Mouse (Mus musculus): ENCODE measurements around the gene Itpkb.

The Itpkb gene

DNA sequence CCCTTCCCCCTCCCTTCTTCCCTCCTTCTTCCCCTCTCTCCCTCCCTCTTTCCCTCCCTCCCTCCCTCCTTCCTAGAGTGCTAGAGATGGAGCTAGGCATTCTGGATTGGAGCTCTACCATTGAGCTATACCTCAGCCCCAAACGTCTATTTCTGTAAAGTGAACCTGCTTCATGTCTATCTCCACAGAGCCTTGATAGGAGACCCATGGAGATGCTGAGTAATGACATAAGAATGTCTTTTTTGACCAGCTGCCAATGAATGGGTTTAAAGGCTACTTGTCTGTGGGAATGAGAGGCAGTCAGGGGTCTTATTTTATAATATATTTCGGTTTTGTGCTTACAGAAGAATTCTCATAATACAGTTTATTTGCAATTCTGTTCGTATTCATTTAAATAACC lies 15.2 kb upstream of the Itpkb start:
- no peak for DNase-seq

GRCm38 (mm10) chr1:180317450-180317849 lies 12.8 kb upstream of the Itpkb start:
- DNase-seq: no peak

DNA sequence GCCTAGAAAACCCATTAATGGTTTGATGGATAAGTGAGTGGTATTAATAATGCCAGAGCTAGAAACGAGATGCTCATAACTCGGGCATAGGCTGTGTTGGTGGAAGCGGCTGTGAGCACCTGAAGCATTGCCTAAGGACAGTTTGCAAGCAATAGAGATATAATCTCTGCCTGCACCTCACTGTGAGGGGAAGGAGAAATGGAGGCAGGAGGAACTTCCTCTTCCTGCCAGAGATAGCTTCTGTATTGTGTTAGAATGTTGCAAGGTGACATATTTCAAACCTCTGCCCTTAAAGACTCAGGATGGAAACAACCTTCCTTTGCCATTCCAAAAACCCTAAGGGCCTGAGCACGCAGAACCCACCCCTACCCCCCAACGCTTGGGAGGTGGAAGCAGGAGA lies 11.9 kb upstream of the Itpkb start:
- no peak for DNase-seq

DNA sequence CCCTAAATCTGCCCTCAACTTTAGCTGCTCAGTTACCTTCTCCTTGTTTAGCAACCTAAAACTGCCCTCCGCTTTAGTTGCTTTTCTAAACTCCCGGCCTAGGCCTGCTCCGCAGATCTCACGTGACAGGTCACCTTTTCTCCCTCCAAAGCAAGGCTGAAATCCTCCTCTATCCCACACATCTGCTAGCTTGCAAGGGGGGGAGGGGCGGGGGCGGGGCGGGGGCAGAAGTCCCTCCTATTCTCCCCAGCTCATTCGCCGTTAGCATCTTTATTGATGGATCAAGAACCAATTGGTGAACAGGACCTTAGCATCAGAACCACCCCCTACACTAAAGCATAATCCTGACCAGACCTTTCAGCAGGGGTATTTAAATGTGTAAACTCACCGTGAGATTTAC lies 10.4 kb upstream of the Itpkb start:
- no peak for DNase-seq

GRCm38 (mm10) chr1:180322896-180323295 lies 7.4 kb upstream of the Itpkb start:
- no peak for DNase-seq

DNA sequence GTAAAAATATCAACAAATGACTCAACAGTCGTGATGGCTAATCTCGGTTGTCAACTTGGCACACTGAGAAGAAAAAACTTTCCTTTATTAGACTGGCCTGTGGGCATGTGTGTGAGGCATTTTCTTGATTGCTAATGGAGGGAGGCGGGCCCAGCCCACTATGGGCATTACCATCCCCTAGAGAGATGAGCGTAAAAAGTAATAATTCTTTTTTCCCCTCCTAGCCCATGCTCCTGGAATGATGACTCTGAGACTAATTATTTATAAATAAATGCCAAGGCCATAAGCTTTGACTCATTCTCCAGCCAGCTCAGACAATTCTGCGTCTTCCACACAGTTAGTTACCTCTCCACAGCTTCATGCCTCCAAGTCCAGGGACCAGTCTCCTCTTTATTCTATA lies 6.8 kb upstream of the Itpkb start:
- no peak for DNase-seq

DNA sequence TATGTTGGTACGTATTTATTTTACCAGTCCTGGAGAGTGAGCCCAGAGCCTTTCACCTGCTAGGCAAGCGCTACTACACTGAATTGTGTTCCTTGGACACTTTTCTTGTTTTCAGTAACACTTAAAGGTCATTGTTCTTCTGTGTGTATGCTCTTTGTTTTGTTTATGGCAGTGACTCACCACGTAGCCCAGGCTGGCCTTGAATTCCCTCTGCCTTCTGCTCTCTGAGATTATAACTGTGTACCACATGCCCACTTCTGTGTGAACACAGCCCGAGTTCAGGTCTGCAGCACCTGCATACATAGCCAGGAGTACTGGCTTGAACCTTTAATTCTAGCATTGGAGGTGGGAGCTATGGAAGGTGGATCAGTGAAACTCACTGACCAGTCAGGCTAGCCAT lies 6.0 kb upstream of the Itpkb start:
- no peak for DNase-seq

DNA sequence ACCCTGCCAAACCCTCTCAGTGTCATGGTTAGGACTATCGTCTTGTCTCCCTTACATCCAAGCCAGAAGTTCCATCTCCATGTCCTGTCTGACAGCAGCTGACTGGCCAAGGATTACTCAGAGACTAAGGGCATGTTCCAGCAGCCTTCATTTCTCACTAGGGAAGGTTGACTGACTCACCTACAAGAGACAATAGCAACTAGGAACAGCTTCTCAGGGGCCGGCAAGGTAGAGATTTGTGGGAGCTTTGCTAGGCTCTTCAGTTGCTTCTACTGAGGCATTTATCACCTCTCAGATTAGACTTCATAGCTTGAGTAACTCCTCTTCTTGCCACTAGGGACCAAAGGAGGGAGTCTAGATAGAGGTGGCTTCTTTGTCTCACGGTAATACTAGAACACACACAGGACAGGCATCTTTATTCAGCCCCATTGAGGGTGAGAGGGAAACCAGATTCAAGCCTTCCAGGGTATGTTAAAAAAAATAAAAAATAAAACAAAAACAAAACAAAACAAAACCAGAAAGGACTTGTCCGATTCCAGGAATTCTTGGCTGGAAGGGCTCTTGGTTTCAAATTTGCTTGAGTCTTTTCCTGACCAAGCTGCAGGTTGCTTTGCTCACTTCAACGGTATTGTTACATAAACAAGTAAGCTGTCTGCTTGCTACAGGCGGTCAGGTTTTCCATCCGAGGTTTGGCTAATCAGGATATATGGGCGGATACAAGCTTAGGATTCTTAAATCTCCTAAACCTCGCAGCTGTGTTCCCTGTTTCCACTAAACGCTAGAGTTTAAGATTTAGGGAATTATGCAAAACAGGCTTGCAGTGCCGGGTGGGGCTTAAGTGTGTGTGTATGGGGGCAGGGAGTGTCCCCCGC lies 1.3 kb upstream of the Itpkb start:
- DNase-seq: no peak

GRCm38 (mm10) chr1:180329706-180330105 lies 579 bp upstream of the Itpkb start:
- DNase-seq: no peak

DNA sequence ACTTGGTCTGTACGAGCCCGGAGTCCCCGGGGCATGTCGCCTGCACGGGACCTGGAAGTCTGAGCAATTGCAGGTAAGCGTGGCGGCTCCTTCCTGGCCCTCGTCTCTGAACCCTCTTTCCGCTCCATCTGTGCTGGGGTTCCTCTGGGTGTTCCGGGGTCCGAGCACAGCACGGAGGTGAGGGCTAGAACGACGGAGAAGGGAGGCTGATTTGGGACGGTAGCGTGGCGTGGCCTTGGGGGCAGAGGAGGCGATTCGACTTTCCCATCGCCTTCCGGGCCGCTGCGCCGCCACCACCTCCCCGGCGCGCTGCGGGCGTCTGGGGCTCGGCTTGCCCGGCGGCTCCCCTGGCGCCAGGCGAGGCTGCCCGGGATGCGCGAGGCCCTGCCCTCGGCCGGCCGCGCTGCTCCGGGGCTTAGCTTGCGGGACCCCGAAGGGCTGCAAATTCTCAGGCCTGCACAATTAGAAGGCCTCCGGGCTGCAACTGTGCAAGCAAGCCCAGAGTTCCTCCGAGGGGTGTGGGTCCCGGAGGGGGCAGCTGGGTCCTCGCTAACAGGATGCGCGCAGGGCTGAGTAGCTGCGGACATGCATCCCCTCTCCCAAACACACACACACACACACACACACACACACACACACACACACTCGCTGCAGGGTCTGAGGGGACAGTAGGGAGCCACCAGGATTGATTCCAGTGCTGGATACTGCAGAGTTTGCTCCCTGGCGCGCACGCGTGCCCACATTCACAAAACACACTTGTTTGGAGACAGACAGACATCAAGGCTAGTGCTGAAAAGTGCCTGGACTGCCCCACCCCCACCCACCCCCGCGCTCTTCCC lies 641 bp downstream of the Itpkb start:
- peak; percentile 10 for DNase-seq

DNA sequence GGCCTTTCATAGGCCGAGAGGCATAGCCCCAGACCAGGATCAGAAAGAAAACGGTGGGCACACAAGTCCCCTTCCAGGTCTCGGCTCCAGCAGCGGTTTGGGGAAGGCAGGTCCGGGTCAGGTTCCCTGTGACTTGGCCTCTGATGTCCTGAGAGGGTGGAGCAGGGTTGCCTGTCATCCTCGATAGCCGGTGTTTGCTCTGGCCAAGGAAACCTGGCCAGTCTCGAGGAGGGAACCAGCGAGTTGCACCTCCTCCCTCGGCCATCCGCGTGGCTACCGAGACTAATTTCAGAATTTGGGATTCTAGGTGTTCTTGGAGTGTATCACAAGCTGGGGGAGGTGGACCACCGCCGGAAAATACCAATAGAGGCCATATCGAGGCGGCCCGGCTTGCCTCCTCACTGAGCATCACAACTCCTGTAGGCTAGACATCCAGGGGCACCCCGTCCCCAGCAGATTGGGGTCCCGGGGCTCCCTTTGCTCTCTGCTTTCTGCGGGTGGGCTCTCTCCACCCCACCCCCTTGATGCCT lies 1.3 kb downstream of the Itpkb start:
- no peak for DNase-seq

- peak; percentile 65 for DNase-seq
Measured at GRCm38 (mm10) chr1:180332076-180332927, 2.0 kb downstream of the Itpkb start.

GRCm38 (mm10) chr1:180332928-180333440 lies 2.7 kb downstream of the Itpkb start:
- no peak for DNase-seq

- DNase-seq: no peak
Measured at GRCm38 (mm10) chr1:180333588-180333987, 3.3 kb downstream of the Itpkb start.

GRCm38 (mm10) chr1:180334541-180334940 lies 4.3 kb downstream of the Itpkb start:
- no peak for DNase-seq

DNA sequence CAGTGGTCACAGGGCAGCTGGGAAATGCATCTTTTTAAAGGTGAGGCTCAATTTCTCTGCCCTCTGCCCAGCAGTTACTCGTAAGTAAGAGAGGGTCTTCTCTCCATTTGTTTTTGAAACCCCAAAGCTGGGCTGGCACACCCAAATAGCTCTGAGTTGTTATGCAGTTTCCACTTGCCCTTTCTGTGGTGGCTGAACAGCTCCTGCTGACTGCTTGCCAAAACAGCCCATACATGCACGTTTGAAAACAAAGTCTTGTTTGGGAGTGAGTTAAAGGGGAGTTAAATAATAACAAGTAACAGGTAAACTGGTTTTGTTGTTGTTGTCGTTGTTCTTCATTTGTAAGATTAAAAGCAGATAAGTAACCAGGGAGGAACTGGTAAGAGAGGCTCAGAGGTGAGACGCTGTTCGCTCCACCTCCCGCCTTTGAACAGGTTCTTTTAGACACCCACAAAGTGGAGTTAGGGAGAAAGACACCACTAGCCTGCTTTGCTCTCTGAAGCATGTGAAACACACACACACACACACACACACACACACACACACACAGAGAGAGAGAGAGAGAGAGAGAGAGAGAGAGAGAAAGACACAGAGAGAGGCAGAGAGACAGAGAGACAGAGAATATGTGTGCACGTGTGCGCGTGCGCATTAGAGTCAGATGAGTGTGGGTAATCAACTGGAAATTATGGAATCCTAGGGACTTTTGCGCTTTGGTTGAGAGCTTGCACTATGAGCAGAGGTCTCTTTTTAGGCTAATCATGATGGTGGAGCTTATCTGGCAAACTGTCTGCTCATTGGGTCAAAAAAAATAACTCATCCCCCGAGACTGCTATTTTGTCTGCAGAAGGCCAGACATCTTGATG lies 5.5 kb downstream of the Itpkb start:
- DNase-seq: no peak

- DNase-seq: no peak
Measured at GRCm38 (mm10) chr1:180338358-180338757, 8.1 kb downstream of the Itpkb start.

DNA sequence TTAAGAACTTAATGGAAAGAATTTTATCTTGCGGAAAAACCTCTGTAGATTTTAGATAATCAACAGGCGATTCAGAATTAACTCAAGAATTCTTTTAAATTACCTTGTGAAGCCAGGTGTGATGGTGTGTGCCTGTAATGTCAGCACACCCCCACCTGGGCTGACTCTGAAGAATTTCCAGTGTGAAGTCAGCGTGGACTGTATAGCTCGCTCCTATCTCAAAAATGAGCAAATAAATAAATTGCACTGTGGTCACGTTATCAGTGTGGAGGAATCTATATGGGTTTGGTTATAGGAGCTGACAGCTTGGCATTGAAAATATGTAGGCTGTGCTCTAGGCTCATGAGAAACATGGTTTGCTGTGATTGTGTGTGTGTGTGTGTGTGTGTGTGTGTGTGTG lies 8.9 kb downstream of the Itpkb start:
- DNase-seq: no peak

DNA sequence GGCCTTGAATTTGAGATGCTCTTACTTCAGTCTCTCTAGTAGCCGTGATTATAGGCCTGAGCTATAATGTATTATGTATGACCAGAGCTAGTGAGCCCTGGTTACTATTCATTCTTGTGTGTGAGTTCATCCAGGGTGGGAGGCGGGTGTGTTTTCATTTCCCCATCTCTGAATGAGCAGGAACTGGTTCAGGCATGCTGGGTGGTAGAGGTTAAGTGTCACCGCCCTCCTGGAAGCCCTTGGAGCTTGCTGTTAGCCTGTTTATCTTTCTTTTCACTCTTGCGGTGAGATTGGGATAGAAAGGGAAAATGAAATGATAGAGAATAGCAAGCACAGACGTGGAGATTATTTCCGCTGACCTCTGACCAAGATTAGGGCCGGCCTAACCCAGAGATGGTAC lies 12.7 kb downstream of the Itpkb start:
- DNase-seq: no peak

- no peak for DNase-seq
Measured at GRCm38 (mm10) chr1:180343434-180344210, 13.3 kb downstream of the Itpkb start.

GRCm38 (mm10) chr1:180345098-180345497 lies 14.8 kb downstream of the Itpkb start:
- no peak for DNase-seq
